Comparison of ENCODE assay signal across 26 mouse cellular contexts in the genomic region with DNA sequence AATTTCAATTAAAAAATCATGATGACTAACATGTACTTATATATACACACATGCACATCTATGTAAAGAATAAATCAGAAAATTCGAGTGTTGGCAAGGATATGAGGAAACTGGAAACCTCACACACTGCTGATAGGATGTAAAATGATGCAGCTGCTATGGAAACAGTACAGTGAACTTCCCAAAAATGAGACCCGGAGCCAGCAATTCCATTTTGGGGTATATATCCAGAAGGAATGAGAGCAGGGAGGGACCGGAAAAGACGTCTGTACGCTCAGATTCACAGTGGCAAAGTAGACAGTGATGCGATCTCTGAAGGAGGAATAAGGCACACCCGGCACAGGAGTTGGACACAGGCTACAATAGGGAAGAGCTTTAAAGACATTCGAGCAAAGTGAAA. TPM values are rescaled to one million over a fixed set of nuclear protein-coding genes. Genes with fewer than 3 reads are reported as not detected.
DNase-seq lines count a peak whose midpoint lies in the region; ATAC-seq and TF ChIP-seq lines count a peak whose summit lies in the region.
"Had no signal": no experiment of that assay in that cellular context is flagged by ENCODE, and none has a peak within 500 bp of the region (broad histone marks: within the 10 kb centered on the region; RNA-seq: fewer than 3 reads in every experiment).

No protein-coding gene starts in this region.

- H3K4me3 ChIP-seq in forebrain, postnatal 0 days (ENCODE audit: low read depth, low read length) = no peak overlapping the region
- no peak overlapping the region for H3K4me3 ChIP-seq in forebrain, embryonic 11.5 days (ENCODE audit: low read depth, low read length)
- peak overlapping the region; percentile 23 for H3K4me3 ChIP-seq in cortical plate, adult 2 months (ENCODE audit: insufficient read depth, low read length)
- no peak overlapping the region for H3K4me3 ChIP-seq in hindbrain, embryonic 10.5 days
- H3K4me3 ChIP-seq: embryonic facial prominence, embryonic 13.5 days; intestine, embryonic 15.5 days; limb, embryonic 10.5 days; liver, embryonic 15.5 days; lung, embryonic 15.5 days; stomach, embryonic 15.5 days had no signal

- peak; percentile 85 for ATAC-seq in forebrain, postnatal 0 days
- no peak for ATAC-seq in forebrain, embryonic 11.5 days (replicated peaks; ENCODE audit: low FRiP score)
- ATAC-seq: hindbrain, embryonic 16.5 days; intestine, embryonic 15.5 days; Patski had no signal

- WGBS in forebrain, postnatal 0 days = 71% methylated on average over 8 of the region's 8 CpGs
- WGBS in forebrain, embryonic 11.5 days = 91% methylated on average over 8 of the region's 8 CpGs
- WGBS in hindbrain, embryonic 10.5 days = 91% methylated on average over 8 of the region's 8 CpGs

- peak; percentile 62 for DNase-seq in forebrain, postnatal 0 days
- DNase-seq in forebrain, embryonic 11.5 days (ENCODE audit: low spot score) = no peak
- DNase-seq in left cerebral cortex, postnatal 14 days (ENCODE audit: low spot score in 2 of 2) = peak; percentile 39 to 79
- DNase-seq in left cerebral cortex, adult 8-10 months (ENCODE audit: low spot score in 2 of 2) = no peak
- peak; percentile 64 for DNase-seq in brain, adult 2 months (ENCODE audit: low read depth, low spot score)
- DNase-seq in hindbrain, embryonic 10.5 days (ENCODE audit: low spot score) = no peak
- DNase-seq: adrenal gland, adult 2 months; B cell, adult 2 months; cerebellum, adult 18-20 months; cerebellum, postnatal 14 days; gastrocnemius, postnatal 36 days; kidney, adult 8-10 months; kidney, postnatal 10 days; liver; lung, postnatal 4 days had no signal

- no peak overlapping the region for H3K9ac ChIP-seq in forebrain, postnatal 0 days
- H3K9ac ChIP-seq in forebrain, embryonic 11.5 days (ENCODE audit: low read length) = no peak overlapping the region
- H3K9ac ChIP-seq: embryonic facial prominence, embryonic 13.5 days; intestine, embryonic 15.5 days; liver, embryonic 15.5 days; lung, embryonic 15.5 days; stomach, embryonic 15.5 days had no signal

- no peak for TF ChIP-seq CTCF in forebrain, postnatal 0 days (IDR thresholded peaks at IDR 0.05; ENCODE audit: low read depth)
- no peak for TF ChIP-seq CTCF in cortical plate, adult 2 months (IDR thresholded peaks at IDR 0.05; ENCODE audit: extremely low read depth, insufficient read depth, low read length)

- TF ChIP-seq POLR2A in cortical plate, adult 2 months (IDR thresholded peaks at IDR 0.05; ENCODE audit: extremely low read depth, insufficient read depth, low read length) = no peak

- H3K4me1 ChIP-seq in forebrain, postnatal 0 days (ENCODE audit: insufficient read depth) = peaks cover 10% of the 10 kb centered on the region; the same call in 1 of the 2 replicates
- no peaks in the 10 kb centered on the region for H3K4me1 ChIP-seq in forebrain, embryonic 11.5 days (replicated peaks; ENCODE audit: control insufficient read depth, insufficient read depth, low read length)
- H3K4me1 ChIP-seq in cortical plate, adult 2 months (ENCODE audit: control insufficient read depth, insufficient read depth, low read length) = peaks cover 9% of the 10 kb centered on the region
- peaks cover 12% of the 10 kb centered on the region for H3K4me1 ChIP-seq in hindbrain, embryonic 10.5 days (replicated peaks)
- H3K4me1 ChIP-seq: stomach, embryonic 15.5 days had no signal

- H3K36me3 ChIP-seq in forebrain, postnatal 0 days (ENCODE audit: insufficient read depth) = no peaks in the 10 kb centered on the region
- H3K36me3 ChIP-seq in forebrain, embryonic 11.5 days (ENCODE audit: control insufficient read depth, insufficient read depth, low read length) = no peaks in the 10 kb centered on the region
- H3K36me3 ChIP-seq in hindbrain, embryonic 10.5 days = no peaks in the 10 kb centered on the region
- H3K36me3 ChIP-seq: embryonic facial prominence, embryonic 13.5 days; intestine, embryonic 15.5 days; limb, embryonic 10.5 days; lung, embryonic 15.5 days; stomach, embryonic 15.5 days had no signal

- peak overlapping the region; percentile 42 for H3K27ac ChIP-seq in forebrain, postnatal 0 days (ENCODE audit: low read depth, low read length)
- H3K27ac ChIP-seq in forebrain, embryonic 11.5 days (ENCODE audit: low read depth, low read length) = no peak overlapping the region
- H3K27ac ChIP-seq in cortical plate, adult 2 months (ENCODE audit: insufficient read depth, low read length) = 0 out of 2 replicates have a peak overlapping the region, but pooled peaks have one; percentile 10
- no peak overlapping the region for H3K27ac ChIP-seq in hindbrain, embryonic 10.5 days
- H3K27ac ChIP-seq: embryonic facial prominence, embryonic 13.5 days; intestine, embryonic 15.5 days; limb, embryonic 10.5 days; liver, embryonic 15.5 days; lung, embryonic 15.5 days; stomach, embryonic 15.5 days had no signal

- H3K9me3 ChIP-seq in forebrain, postnatal 0 days (ENCODE audit: low read length) = no peaks in the 10 kb centered on the region
- H3K9me3 ChIP-seq in forebrain, embryonic 11.5 days (ENCODE audit: control insufficient read depth, low read length) = no peaks in the 10 kb centered on the region
- H3K9me3 ChIP-seq in hindbrain, embryonic 10.5 days = no peaks in the 10 kb centered on the region
- H3K9me3 ChIP-seq: embryonic facial prominence, embryonic 13.5 days; G1E; intestine, embryonic 15.5 days; limb, embryonic 10.5 days; liver, embryonic 15.5 days; lung, embryonic 15.5 days; stomach, embryonic 15.5 days had no signal

- no peak overlapping the region for H3K4me2 ChIP-seq in forebrain, postnatal 0 days (ENCODE audit: low read depth)
- H3K4me2 ChIP-seq in forebrain, embryonic 11.5 days (ENCODE audit: low read depth, low read length, severe bottlenecking) = no peak overlapping the region
- H3K4me2 ChIP-seq: embryonic facial prominence, embryonic 13.5 days; intestine, embryonic 15.5 days; liver, embryonic 15.5 days; lung, embryonic 15.5 days; stomach, embryonic 15.5 days had no signal

- H3K27me3 ChIP-seq in forebrain, postnatal 0 days (ENCODE audit: insufficient read depth, low read length) = no peaks in the 10 kb centered on the region
- H3K27me3 ChIP-seq in forebrain, embryonic 11.5 days (ENCODE audit: control insufficient read depth, insufficient read depth, low read length) = no peaks in the 10 kb centered on the region
- no peaks in the 10 kb centered on the region for H3K27me3 ChIP-seq in hindbrain, embryonic 10.5 days (ENCODE audit: insufficient read depth, poor library complexity, severe bottlenecking)
- H3K27me3 ChIP-seq: CH12.LX; embryonic facial prominence, embryonic 13.5 days; intestine, embryonic 15.5 days; liver, embryonic 15.5 days; lung, embryonic 15.5 days; Patski; stomach, embryonic 15.5 days had no signal

- intact Hi-C loops in left cerebral cortex, postnatal 14 days (cut with DNase I) = no loop called here

RNA-seq across cellular contexts. Expression of a gene that starts 34.5 kb away (rescaled TPM):
- total RNA-seq in forebrain, postnatal 0 days (2014; rRNA removed) = 15.2 and 19.1 TPM in 2 replicates
- 18.7 and 23.7 TPM in 2 replicates for polyA plus RNA-seq in forebrain, postnatal 0 days (2015; fragmentation: Nextera tagmentation; extraction: Ambion mirVana)
- 38.2 and 43.6 TPM in 2 replicates for polyA plus RNA-seq in forebrain, embryonic 11.5 days (2014; fragmentation: Nextera tagmentation; extraction: Ambion mirVana)
- 10 to 100 TPM; 11.0 to 12.1 TPM for total RNA-seq in left cerebral cortex, postnatal 14 days (2021)
- 10 to 100 TPM; 12.3 to 17.6 (median 14.5) TPM for total RNA-seq in left cerebral cortex, adult 8-10 months (2022)
- polyA plus RNA-seq in cortical plate, adult 2 months (2012; rRNA removed) = 7.6 and 8.0 TPM in 2 replicates
- polyA plus RNA-seq in hindbrain, embryonic 10.5 days (2016; fragmentation: Nextera tagmentation; extraction: Ambion mirVana) = 39.1 and 44.6 TPM in 2 replicates

RNA-seq across cellular contexts. Expression of a gene that starts 34.7 kb away (rescaled TPM):
- total RNA-seq in forebrain, postnatal 0 days (2014; rRNA removed) = 8.7 and 9.8 TPM in 2 replicates
- polyA plus RNA-seq in forebrain, postnatal 0 days (2015; fragmentation: Nextera tagmentation; extraction: Ambion mirVana) = 8.4 and 8.9 TPM in 2 replicates
- polyA plus RNA-seq in forebrain, embryonic 11.5 days (2014; fragmentation: Nextera tagmentation; extraction: Ambion mirVana) = 19.8 and 24.3 TPM in 2 replicates
- total RNA-seq in left cerebral cortex, postnatal 14 days (2021) = 10 to 100 TPM; 12.5 to 12.7 TPM
- total RNA-seq in left cerebral cortex, adult 8-10 months (2022) = 10 to 100 TPM; 12.0 to 16.6 (median 14.0) TPM
- polyA plus RNA-seq in cortical plate, adult 2 months (2012; rRNA removed) = 13.4 and 14.9 TPM in 2 replicates
- polyA plus RNA-seq in hindbrain, embryonic 10.5 days (2016; fragmentation: Nextera tagmentation; extraction: Ambion mirVana) = 21.0 and 22.3 TPM in 2 replicates

Comparison
In these comparisons a context has a peak if more than half of its experiments do, and no peak if none do; other contexts are left out.
1. DNase-seq: peak in forebrain, postnatal 0 days (single experiment), left cerebral cortex, postnatal 14 days (2 of 2) and brain, adult 2 months (single experiment); none in forebrain, embryonic 11.5 days (single experiment), left cerebral cortex, adult 8-10 months (0 of 2) and hindbrain, embryonic 10.5 days (single experiment).
2. H3K27ac ChIP-seq: peak in forebrain, postnatal 0 days (single experiment) and cortical plate, adult 2 months (single experiment); none in forebrain, embryonic 11.5 days (single experiment) and hindbrain, embryonic 10.5 days (single experiment).